Mouse (Mus musculus) neutrophil, adult 59 days (primary cell): ENCODE measurements around the gene Efcc1. TPM values are rescaled to one million over a fixed set of nuclear protein-coding genes. Genes with fewer than 3 reads are reported as not detected.

Source experiments
- total RNA-seq, 2 experiments: library from RNA; stranded (reverse); gene quantifications; 1 replicate in 1 of 2; 2 replicates in 1 of 2; pipeline ENCODE4 v1.2.4; 2023

Gene Efcc1
- not detected for total RNA-seq

GRCm38 (mm10) chr6:87730591-87731462, at the start of gene Efcc1:
Gene Efcc1 (plus strand): TSS chr6:87730869.

GRCm38 (mm10) chr6:87777842-87778241, 47.2 kb downstream of the Efcc1 start, which contains the start of gene Gp9:
Gene Gp9 (plus strand): TSS chr6:87778072.

Other genes with a start within 250 kb of the Efcc1 start
- gene Arhgap25, start 197.6 kb upstream of the Efcc1 start, total RNA-seq, result 100 to 1,000 TPM; 104 to 109 TPM
- gene Prokr1, start 140.1 kb upstream of the Efcc1 start, total RNA-seq, result under 1 TPM; 0.11 to 0.24 TPM
- gene Aplf, start 58.7 kb upstream of the Efcc1 start, total RNA-seq, result 1 to 10 TPM; 4.2 to 4.6 TPM
- gene Gp9, start 47.2 kb downstream of the Efcc1 start, total RNA-seq, result 1 to 10 TPM; 2.7 to 4.9 TPM
- 10 to 100 TPM; 63.6 to 67.9 TPM for gene Rab43, start 81.3 kb downstream of the Efcc1 start, total RNA-seq
- gene Gm45140, start 104.9 kb downstream of the Efcc1 start, total RNA-seq, result 1 to 10 TPM; 5.4 to 6.4 TPM
- 10 to 100 TPM; 18.7 to 31.5 TPM for gene Isy1, start 107.9 kb downstream of the Efcc1 start, total RNA-seq
- 100 to 1,000 TPM; 124 to 144 TPM for gene Cnbp, start 120.2 kb downstream of the Efcc1 start, total RNA-seq
- gene Copg1, start 156.9 kb downstream of the Efcc1 start, total RNA-seq, result 10 to 100 TPM; 57.9 to 58.7 TPM
- 10 to 100 TPM; 12.6 to 13.9 TPM for gene Hmces, start 183.1 kb downstream of the Efcc1 start, total RNA-seq